Mouse (Mus musculus) liver, embryonic 12.5 days (tissue): Measurements from ENCODE around the gene Gdi1. TPM values are rescaled to one million over a fixed set of nuclear protein-coding genes. Genes with fewer than 3 reads are reported as not detected.

Source experiments
- ATAC-seq: fragments of 200-750 bp; cut with Nextera tagmentation; 2 replicates; pipeline ENCODE4 v1.8.0; 2017; ENCODE audit warnings: moderate number of reproducible peaks, mild to moderate bottlenecking, moderate library complexity
- H3K27ac ChIP-seq: fragments of 300-500 bp; sonication (generic); 2 replicates; pipeline ENCODE4 v1.5.1; 2016; ENCODE audit warnings: mild to moderate bottlenecking
- H3K27me3 ChIP-seq: fragments of 300-500 bp; sonication (generic); replicated peaks from 2 replicates; pipeline ENCODE4 v1.6.1; 2016; ENCODE audit warnings: mild to moderate bottlenecking, moderate library complexity
- H3K36me3 ChIP-seq: fragments of 300-500 bp; sonication (generic); 2 replicates; pipeline ENCODE4 v1.6.1; 2016; ENCODE audit warnings: mild to moderate bottlenecking, moderate library complexity
- H3K4me1 ChIP-seq: fragments of 300-500 bp; sonication (generic); 2 replicates; pipeline ENCODE4 v1.6.1; 2016
- H3K4me2 ChIP-seq: fragments of 300-500 bp; sonication (generic); 2 replicates; pipeline ENCODE4 v1.6.1; 2016; ENCODE audit warnings: mild to moderate bottlenecking, moderate library complexity
- H3K4me3 ChIP-seq: fragments of 300-500 bp; sonication (generic); 2 replicates; pipeline ENCODE4 v1.5.1; 2016; ENCODE audit warnings: mild to moderate bottlenecking, moderate library complexity
- H3K9ac ChIP-seq: fragments of 300-500 bp; sonication (generic); 2 replicates; pipeline ENCODE4 v1.6.1; 2016; ENCODE audit warnings: mild to moderate bottlenecking, moderate library complexity
- H3K9me3 ChIP-seq: fragments of 300-500 bp; sonication (generic); replicated peaks from 2 replicates; pipeline ENCODE4 v1.6.1; 2016; ENCODE audit warnings: mild to moderate bottlenecking, moderate library complexity
- WGBS: fragments of 180-500 bp; shearing (Covaris S2); methylation state at CpG from one replicate; pipeline ENCODE4 v1.1.7; 2016; ENCODE audit not compliant: insufficient replicate concordance; 5-methylcytosine and 5-hydroxymethylcytosine counted together
- polyA plus RNA-seq: library from polyadenylated mRNA; unstranded; fragments of >200 nt; fragmentation: Nextera tagmentation; extraction: Ambion mirVana; gene quantifications from 2 replicates; pipeline ENCODE4 v1.2.1, GENCODE M21; 2016

Gene Gdi1
- polyA plus RNA-seq, 1 experiment from 2014 or later, result 64.1 TPM

DNA sequence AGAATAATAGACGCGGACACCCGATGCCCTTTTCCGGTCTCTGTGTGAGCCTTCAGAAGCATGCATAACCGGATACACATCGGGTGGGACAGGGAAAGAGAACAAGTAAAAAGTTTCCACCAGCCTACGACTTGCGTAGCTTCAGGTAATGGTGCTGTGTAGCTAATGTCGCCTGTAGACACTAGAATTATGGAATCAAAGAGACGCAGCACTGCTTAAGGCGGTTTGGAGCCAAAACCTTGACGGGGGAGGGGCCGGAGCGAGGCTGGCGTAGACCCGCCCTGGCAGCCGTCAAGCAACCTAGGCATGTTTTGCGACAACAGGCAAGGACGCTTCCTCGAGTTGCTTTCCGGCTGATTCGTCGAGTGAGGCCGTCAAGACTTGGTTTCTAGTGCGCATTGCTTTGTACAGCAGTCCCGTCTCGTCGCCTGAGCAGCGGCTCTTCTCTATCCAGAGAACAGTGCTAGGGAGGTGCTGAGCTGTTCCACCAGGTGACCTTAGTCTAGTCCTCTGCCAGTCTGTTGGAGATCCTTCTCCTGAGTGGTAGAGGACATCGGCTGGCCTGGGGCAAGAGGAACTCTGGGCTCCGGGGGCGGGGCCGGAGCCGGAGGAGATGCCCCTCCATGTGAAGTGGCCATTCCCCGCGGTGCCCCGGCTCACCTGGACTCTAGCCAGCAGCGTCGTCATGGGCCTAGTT, 22.3 kb upstream of the Gdi1 start:
- peak overlapping the region; percentile 85 for H3K4me2 ChIP-seq
- peaks cover 34% of the 10 kb centered on the region for H3K4me1 ChIP-seq
- no peaks in the 10 kb centered on the region for H3K9me3 ChIP-seq
- H3K9ac ChIP-seq, result peak overlapping the region; percentile 76
- peaks cover 10% of the 10 kb centered on the region; the same call in 1 of the 2 replicates for H3K36me3 ChIP-seq
- 6% methylated on average over 39 of the region's 39 CpGs for WGBS
- H3K27ac ChIP-seq, result peak overlapping the region; percentile 95
- peak; percentile 52 for ATAC-seq
- H3K27me3 ChIP-seq, result no peaks in the 10 kb centered on the region
- peak overlapping the region; percentile 71 for H3K4me3 ChIP-seq

DNA sequence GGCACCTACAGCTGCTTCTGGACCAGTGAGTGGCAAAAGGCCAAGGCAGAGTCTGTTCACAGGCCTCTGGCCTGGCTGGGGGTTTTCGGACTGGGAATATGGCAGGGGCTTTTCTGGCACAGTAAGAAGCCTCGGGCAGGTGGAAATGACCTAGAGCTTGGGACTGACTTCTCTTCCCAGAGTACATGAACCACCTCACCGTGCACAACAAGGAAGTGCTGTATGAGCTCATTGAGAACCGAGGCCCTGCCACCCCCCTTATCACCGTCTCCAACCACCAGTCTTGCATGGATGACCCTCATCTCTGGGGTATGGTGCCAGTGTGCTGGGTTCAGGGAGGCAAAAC, 21.7 kb upstream of the Gdi1 start:
- Histone ChIP-seq H3K36me3 (peaks cover 12% of the 10 kb centered on the region), H3K4me1 (peaks cover 31% of the 10 kb centered on the region), H3K9ac (peak overlapping the region; percentile 76), H3K9me3 (no peaks in the 10 kb centered on the region), H3K4me2 (peak overlapping the region; percentile 85), H3K4me3 (peak overlapping the region; percentile 71), H3K27ac (peak overlapping the region; percentile 95), H3K27me3 (no peaks in the 10 kb centered on the region)
- ATAC-seq, result no peak
- 24% methylated on average over 5 of the region's 5 CpGs for WGBS

DNA sequence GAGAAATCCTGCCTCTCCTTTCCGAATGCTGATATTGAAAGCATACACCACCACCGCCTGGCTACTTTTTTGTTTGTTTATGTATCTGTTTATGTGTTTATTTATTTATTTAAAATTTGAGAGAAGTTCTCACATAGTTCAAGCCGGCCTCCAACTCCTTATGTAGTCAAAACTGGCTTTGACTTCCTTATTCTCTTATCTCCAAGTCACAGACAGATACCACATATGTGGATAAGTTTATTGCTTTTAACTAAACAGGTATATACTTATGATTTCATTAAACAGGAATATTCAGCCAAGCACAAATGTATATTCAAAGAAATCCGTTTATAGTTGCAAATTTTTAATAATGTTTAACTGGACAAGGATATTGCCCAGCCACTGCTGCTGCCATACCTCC, 11.4 kb upstream of the Gdi1 start:
- no peak for ATAC-seq
- H3K9me3 ChIP-seq, result no peaks in the 10 kb centered on the region
- whole genome bisulfite sequencing, result 45% methylated on average over 4 of the region's 4 CpGs

DNA sequence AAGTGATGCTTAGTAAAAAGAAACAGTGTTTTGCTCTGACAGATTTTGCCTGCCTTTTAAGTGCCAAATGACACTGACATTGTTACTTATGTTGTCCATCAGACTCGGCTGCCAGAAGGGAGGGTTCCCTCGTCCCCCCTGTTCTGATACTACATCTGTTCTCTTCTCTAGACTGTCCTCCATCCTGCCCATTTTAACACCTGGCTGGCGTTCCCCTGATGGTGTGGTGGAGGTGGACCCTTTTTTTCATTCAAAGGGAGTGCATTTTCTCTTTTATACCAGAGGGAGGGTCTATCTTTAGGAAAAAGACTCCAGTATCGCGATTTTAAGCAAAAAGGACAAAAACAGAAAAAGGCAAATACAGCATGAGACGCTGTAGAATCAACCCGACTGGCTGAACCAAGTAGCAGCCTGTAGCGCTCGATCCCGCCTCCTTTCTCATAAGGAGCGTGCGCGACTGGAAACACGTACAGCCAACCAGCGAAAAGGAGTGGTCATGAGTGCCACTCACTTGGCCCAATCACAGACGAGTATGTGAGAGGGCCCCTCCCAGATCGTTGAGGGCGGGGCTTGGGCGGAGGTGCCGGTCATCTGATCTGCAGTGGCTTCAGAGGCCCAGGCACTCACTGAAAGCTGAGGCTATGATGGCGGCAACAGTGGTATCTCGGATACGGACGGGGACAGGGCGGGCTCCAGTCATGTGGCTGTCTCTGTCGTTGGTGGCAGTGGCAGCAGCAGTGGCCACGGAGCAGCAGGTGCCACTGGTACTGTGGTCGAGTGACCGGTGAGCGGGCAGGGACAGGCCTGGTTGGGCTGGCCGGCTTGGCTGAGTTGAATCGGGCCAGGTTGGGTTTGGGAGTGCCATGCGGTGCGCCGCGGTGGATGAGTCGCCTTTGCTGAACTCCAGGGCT, 8.0 kb upstream of the Gdi1 start, which contains the start of gene Atp6ap1:
Gene Atp6ap1, plus strand, starts transcription at position 560 of the 911 bp plus-strand sequence.
- peak within 1 kb of the TSS; percentile 75 for H3K4me3 ChIP-seq
- WGBS, result 12% methylated on average over 37 of the region's 37 CpGs
- no peaks in the 10 kb centered on the region for H3K9me3 ChIP-seq
- H3K4me1 ChIP-seq, result peaks cover 21% of the 10 kb centered on the region
- 0 out of 2 replicates have a peak, but pooled peaks cover 6% of the 10 kb centered on the region for H3K27me3 ChIP-seq
- H3K27ac ChIP-seq, result peak within 1 kb of the TSS; percentile 84
- peaks cover 32% of the 10 kb centered on the region for H3K36me3 ChIP-seq
- peak within 1 kb of the TSS; percentile 77 for H3K4me2 ChIP-seq
- H3K9ac ChIP-seq, result peak within 1 kb of the TSS; percentile 77
- peak; percentile 96 for ATAC-seq

More for the DNA sequence above, 11.4 kb upstream of the Gdi1 start:
- no peak overlapping the region for H3K4me3 ChIP-seq
- no peak overlapping the region for H3K9ac ChIP-seq
- H3K36me3 ChIP-seq, result peaks cover 17% of the 10 kb centered on the region
- no peak overlapping the region for H3K4me2 ChIP-seq
- no peak overlapping the region for H3K27ac ChIP-seq
- no peaks in the 10 kb centered on the region for H3K27me3 ChIP-seq
- H3K4me1 ChIP-seq, result peaks cover 10% of the 10 kb centered on the region; the same call in 1 of the 2 replicates

DNA sequence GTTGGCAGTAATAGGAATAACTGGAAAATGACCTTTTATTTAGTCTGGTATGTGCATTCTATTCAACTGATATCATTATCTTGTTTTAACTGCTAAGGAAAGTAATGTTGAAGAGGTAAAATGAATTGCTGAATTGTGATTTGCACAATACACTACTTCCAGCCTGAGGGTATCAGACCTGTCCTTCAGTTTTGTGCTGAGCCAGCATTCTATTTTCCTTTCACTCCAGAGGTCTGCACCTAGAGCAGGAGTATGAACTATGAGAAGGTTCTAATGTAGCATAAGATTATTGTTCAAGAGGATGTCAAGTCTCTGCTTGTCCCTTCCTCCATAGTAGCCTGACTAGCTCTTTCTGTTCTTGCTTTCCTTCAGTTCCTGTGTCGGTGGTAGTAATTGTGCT, 6.5 kb upstream of the Gdi1 start:
- 36% methylated on average over 1 of the region's 1 CpGs for WGBS
- no peak overlapping the region for H3K27ac ChIP-seq
- 0 out of 2 replicates have a peak overlapping the region, but pooled peaks have one; percentile 31 for H3K9ac ChIP-seq
- no peak for ATAC-seq
- H3K4me2 ChIP-seq, result peak overlapping the region; percentile 52
- H3K27me3 ChIP-seq, result 0 out of 2 replicates have a peak, but pooled peaks cover 6% of the 10 kb centered on the region
- peak overlapping the region; percentile 26 for H3K4me3 ChIP-seq
- H3K36me3 ChIP-seq, result peaks cover 47% of the 10 kb centered on the region
- H3K4me1 ChIP-seq, result peaks cover 21% of the 10 kb centered on the region
- no peaks in the 10 kb centered on the region for H3K9me3 ChIP-seq

DNA sequence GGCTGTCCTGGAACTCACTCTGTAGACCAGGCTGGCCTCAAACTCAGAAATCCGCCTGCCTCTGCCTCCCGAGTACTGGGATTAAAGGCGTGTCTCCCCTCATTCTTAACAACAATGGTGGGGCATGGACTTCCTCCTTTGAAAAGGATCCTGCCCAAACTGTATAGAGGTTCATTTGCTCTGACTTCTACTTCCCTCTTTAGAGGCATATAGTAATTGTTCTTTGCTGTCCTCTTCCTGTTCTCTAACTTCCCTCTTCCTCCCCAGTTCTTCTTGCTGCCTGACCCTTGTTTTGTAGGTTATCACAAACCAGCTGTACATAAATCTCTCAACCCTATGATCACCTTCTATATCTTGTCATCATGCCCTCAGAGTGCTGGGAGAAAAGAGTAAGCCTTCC, 5.1 kb upstream of the Gdi1 start:
- H3K4me3 ChIP-seq, result no peak overlapping the region
- H3K9me3 ChIP-seq, result no peaks in the 10 kb centered on the region
- no peak overlapping the region for H3K9ac ChIP-seq
- H3K36me3 ChIP-seq, result peaks cover 58% of the 10 kb centered on the region
- no peak for ATAC-seq
- H3K4me2 ChIP-seq, result no peak overlapping the region
- H3K27ac ChIP-seq, result no peak overlapping the region
- H3K27me3 ChIP-seq, result 0 out of 2 replicates have a peak, but pooled peaks cover 6% of the 10 kb centered on the region
- WGBS, result 69% methylated on average over 3 of the region's 3 CpGs
- H3K4me1 ChIP-seq, result peaks cover 25% of the 10 kb centered on the region

DNA sequence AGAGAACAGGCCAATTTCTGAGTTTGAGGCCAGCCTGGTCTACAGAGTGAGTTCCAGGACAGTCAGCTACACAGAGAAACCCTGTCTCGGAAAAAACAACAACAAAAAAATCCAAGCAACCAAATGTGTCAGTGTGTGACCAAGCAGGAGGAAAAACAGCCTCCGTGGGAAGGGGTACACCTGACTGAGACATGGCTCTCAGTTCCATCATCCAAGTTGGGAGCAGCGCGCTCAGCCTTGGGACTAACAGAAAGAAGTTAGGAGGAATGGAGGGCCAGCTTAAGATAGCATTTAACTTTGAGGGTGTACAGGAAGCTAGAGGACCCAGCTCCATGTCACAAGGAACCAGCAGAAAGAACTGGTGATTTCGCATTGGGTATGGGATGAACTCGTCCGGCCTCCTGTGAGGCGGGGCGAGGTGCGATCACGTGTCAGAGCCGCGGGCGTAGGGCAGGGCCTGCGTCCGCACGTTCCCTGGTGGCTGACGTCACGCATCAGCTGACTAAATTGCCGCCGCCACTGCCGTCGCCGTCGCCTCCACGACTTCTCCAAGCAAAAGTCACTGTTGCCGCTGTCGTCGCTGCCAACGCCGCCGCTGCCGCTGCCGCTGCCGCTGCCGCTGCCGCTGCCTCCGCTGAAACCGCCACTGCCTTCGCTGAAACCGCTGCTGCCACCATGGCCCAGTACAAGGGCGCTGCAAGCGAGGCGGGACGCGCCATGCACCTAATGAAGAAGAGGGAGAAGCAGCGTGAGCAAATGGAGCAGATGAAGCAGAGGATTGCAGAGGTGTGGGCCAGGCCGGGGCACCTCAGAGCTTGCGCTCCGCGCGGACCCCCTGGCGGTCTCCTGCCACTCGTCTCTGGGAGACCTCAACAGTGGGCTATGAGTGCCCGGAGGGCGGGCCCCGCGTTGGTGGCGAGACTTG, 8.0 kb downstream of the Gdi1 start, which contains the start of gene Fam50a:
Gene Fam50a, plus strand, starts transcription at position 494 of the 925 bp plus-strand sequence.
- Histone ChIP-seq H3K9me3 (no peaks in the 10 kb centered on the region), H3K4me2 (peak within 1 kb of the TSS; percentile 90), H3K4me3 (peak within 1 kb of the TSS; percentile 71), H3K4me1 (peaks cover 21% of the 10 kb centered on the region), H3K27me3 (0 out of 2 replicates have a peak, but pooled peaks cover 3% of the 10 kb centered on the region), H3K9ac (peak within 1 kb of the TSS; percentile 81), H3K27ac (peak within 1 kb of the TSS; percentile 88), H3K36me3 (peaks cover 59% of the 10 kb centered on the region)
- 11% methylated on average over 59 of the region's 59 CpGs for WGBS
- ATAC-seq, result peak; percentile 95

DNA sequence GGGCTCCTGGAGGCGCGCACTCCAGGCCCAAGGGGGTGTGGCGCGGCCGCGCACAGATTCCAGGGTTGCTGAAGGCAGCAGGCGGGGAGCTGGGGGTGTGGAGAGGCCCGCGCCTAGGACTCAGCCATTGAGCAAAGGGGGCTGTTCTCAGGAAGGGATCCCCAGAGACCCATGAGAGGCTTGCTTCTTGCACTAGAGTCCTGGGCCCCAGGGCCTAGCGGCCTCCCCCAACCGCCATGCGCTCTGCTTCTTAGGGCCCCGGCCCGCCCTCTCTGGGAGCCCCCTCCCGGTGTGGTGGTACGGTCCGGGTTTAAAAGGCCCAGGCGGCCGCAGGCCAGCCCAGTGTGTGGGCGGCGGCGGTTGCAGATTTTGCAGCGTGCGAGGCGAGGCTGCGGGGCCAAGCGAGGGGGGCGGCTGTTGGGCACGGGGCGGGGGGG, 23.9 kb downstream of the Gdi1 start, which contains the start of gene Plxna3:
Gene Plxna3, plus strand, starts transcription at position 342 of the 437 bp plus-strand sequence.
- H3K4me1 ChIP-seq, result peaks cover 27% of the 10 kb centered on the region; the same call in 1 of the 2 replicates
- no peaks in the 10 kb centered on the region for H3K9me3 ChIP-seq
- peak; percentile 90 for ATAC-seq
- peak within 1 kb of the TSS; percentile 12; the same call in 1 of the 2 replicates for H3K27ac ChIP-seq
- WGBS, result 18% methylated on average over 24 of the region's 30 CpGs
- peak within 1 kb of the TSS; percentile 48 for H3K4me3 ChIP-seq
- H3K27me3 ChIP-seq, result peaks cover 8% of the 10 kb centered on the region; the same call in 1 of the 2 replicates
- H3K4me2 ChIP-seq, result peak within 1 kb of the TSS; percentile 70
- H3K9ac ChIP-seq, result peak within 1 kb of the TSS; percentile 52
- no peaks in the 10 kb centered on the region for H3K36me3 ChIP-seq

DNA sequence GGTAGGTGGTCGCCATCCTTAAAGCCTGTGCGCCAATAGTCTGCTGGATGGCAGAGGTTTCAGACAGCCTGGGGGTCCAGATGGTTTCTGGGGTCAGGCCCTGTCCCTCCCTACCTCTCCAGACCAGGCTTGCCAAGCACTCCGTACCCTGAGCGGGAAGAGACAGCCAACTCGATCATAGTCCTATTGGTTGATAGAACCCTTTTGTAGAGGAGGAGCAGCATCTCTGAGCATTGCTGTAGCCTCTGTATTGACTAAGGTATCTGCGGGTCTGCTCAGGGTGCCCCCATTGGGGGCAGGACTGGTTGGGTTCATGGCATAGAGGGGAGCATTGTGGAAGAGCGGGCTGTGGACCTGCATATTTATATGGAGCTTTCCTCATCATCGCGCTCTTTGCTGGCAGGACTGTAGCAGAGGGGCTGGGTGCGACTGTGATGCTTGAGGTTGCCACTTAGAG, 24.4 kb downstream of the Gdi1 start:
- Histone ChIP-seq H3K4me3 (peak overlapping the region; percentile 48), H3K4me2 (peak overlapping the region; percentile 70), H3K27ac (no peak overlapping the region), H3K9ac (peak overlapping the region; percentile 52; the same call in 1 of the 2 replicates), H3K4me1 (peaks cover 27% of the 10 kb centered on the region; the same call in 1 of the 2 replicates), H3K36me3 (no peaks in the 10 kb centered on the region), H3K9me3 (no peaks in the 10 kb centered on the region), H3K27me3 (peaks cover 8% of the 10 kb centered on the region; the same call in 1 of the 2 replicates)
- ATAC-seq, result peak; percentile 10; the same call in 1 of the 2 replicates
- WGBS, result 28% methylated on average over 10 of the region's 10 CpGs

DNA sequence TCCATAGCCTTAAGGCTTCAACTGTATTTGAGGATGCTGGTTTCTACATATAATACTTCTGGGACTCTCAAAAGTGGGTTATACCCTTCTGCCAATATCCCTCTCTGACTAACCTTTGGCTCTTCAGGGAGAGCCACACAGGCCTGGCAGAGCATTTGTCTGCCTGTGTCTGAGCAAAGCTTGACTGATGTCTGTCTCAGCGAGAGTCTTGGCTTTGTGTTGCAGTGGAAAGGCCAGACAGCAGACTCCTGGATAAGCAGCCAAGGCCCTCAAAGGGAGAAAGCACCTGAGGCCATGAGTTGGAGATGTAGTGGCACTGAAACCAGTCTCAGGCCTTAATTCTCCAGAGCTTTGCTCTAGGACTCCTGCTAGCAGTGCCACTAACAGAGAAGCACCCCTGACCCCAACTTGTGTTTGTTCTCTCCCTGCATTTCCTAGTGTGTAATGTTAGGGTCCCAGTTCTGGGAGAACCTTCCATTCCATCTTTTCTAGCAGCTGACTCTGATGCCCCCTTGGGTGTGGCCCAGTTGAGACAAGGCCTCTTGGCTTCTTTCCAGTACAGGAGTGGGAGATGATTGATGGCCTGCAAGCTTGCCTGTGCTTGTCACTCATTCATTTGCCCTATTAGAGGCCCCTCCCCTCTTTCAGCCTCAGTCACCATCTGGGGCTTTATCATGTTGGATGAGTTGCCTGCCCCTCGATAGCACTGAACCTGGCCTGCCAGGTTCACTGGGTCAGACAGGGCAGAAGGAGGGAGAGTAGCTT, 25.6 kb downstream of the Gdi1 start:
- no peaks in the 10 kb centered on the region for H3K9me3 ChIP-seq
- H3K4me1 ChIP-seq, result peaks cover 27% of the 10 kb centered on the region; the same call in 1 of the 2 replicates
- H3K9ac ChIP-seq, result no peak overlapping the region
- peaks cover 8% of the 10 kb centered on the region; the same call in 1 of the 2 replicates for H3K27me3 ChIP-seq
- 46% methylated on average over 2 of the region's 2 CpGs for WGBS
- 0 out of 2 replicates have a peak overlapping the region, but pooled peaks have one; percentile 70 for H3K4me2 ChIP-seq
- no peaks in the 10 kb centered on the region for H3K36me3 ChIP-seq
- no peak overlapping the region for H3K4me3 ChIP-seq
- ATAC-seq, result no peak
- no peak overlapping the region for H3K27ac ChIP-seq
